Mouse (Mus musculus): ENCODE results near the gene Ptgr2. TPM values are rescaled to one million over a fixed set of nuclear protein-coding genes. Genes with fewer than 3 reads are reported as not detected.
A peak's percentile ranks its signal among the peaks of the same experiment; 100 is the strongest.
"Not testable (repeated sequence)": the region's sequence is repeated elsewhere in the genome, so short reads cannot be mapped to it uniquely, and the experiment has no call there.

Ptgr2 gene
- total RNA-seq, 2 experiments from 2014 or later, result 29.3 to 30.0 TPM

GRCm38 (mm10) chr12:84311306-84311705, 26.3 kb downstream of the Ptgr2 start:
- no peak for TF ChIP-seq CTCF (IDR thresholded peaks at IDR 0.05)

GRCm38 (mm10) chr12:84316006-84316405, 31.0 kb downstream of the Ptgr2 start:
- peak overlapping the region; percentile 97 for H3K27ac ChIP-seq
- no peak for DNase-seq (ENCODE audit: extremely low spot score in 1 of 2, low spot score in 2 of 2)
- no peak for TF ChIP-seq CTCF (IDR thresholded peaks at IDR 0.05)
- intact Hi-C loops (cut with DNase I), result loop anchor here (5.0 kb wide), 1 partner anchor 91 kb away; the partner anchor contains the start of genes Bbof1 and Entpd5
- peak overlapping the region; percentile 92 for H3K4me3 ChIP-seq

More at GRCm38 (mm10) chr12:84311306-84311705, 26.3 kb downstream of the Ptgr2 start:
- no peak for DNase-seq (ENCODE audit: extremely low spot score in 1 of 2, low spot score in 2 of 2)
- no peak overlapping the region for H3K27ac ChIP-seq
- no peak overlapping the region for H3K4me3 ChIP-seq
- intact Hi-C loops (cut with DNase I), result no loop called here

GRCm38 (mm10) chr12:84316721-84317621, 31.9 kb downstream of the Ptgr2 start, which contains the start of gene Zfp410:
TSS of gene Zfp410 (plus strand) at chr12:84316852.
- TF ChIP-seq CTCF (IDR thresholded peaks at IDR 0.05), result no peak
- intact Hi-C loops (cut with DNase I), result loop anchor here (5.0 kb wide), 1 partner anchor 90 kb away; the partner anchor contains the start of genes Bbof1 and Entpd5
- H3K27ac ChIP-seq, result peak within 1 kb of the TSS; percentile 97
- H3K4me3 ChIP-seq, result peak within 1 kb of the TSS; percentile 92
- peak; percentile 78 to 79 for DNase-seq (ENCODE audit: extremely low spot score in 1 of 2, low spot score in 2 of 2)

GRCm38 (mm10) chr12:84327111-84327512, 42.1 kb downstream of the Ptgr2 start:
- intact Hi-C loops (cut with DNase I), result no loop called here
- no peak overlapping the region for H3K27ac ChIP-seq
- TF ChIP-seq CTCF (IDR thresholded peaks at IDR 0.05), result no peak
- no peak overlapping the region for H3K4me3 ChIP-seq
- DNase-seq (ENCODE audit: extremely low spot score in 1 of 2, low spot score in 2 of 2), result no peak

GRCm38 (mm10) chr12:84336963-84337625, 52.1 kb downstream of the Ptgr2 start:
- no peak overlapping the region for H3K27ac ChIP-seq
- DNase-seq (ENCODE audit: extremely low spot score in 1 of 2, low spot score in 2 of 2), result no peak
- TF ChIP-seq CTCF (IDR thresholded peaks at IDR 0.05), result no peak
- no peak overlapping the region for H3K4me3 ChIP-seq
- intact Hi-C loops (cut with DNase I), result no loop called here

GRCm38 (mm10) chr12:84347192-84347591, 62.2 kb downstream of the Ptgr2 start:
- H3K27ac ChIP-seq, result no peak overlapping the region
- intact Hi-C loops (cut with DNase I), result no loop called here
- no peak overlapping the region for H3K4me3 ChIP-seq
- no peak for DNase-seq (ENCODE audit: extremely low spot score in 1 of 2, low spot score in 2 of 2)
- peak; percentile 39 for TF ChIP-seq CTCF (IDR thresholded peaks at IDR 0.05)

GRCm38 (mm10) chr12:84358699-84359098, 73.7 kb downstream of the Ptgr2 start:
- H3K4me3 ChIP-seq; intact Hi-C loops (cut with DNase I); H3K27ac ChIP-seq; DNase-seq (ENCODE audit: extremely low spot score in 1 of 2, low spot score in 2 of 2): not testable (repeated sequence)

GRCm38 (mm10) chr12:84361555-84362489, 76.8 kb downstream of the Ptgr2 start, which contains the start of the genes Coq6 and Fam161b:
TSS of gene Coq6 (plus strand) at chr12:84361657.
TSS of gene Fam161b (minus strand) at chr12:84361833.
- DNase-seq (ENCODE audit: extremely low spot score in 1 of 2, low spot score in 2 of 2), result peak; percentile 91 to 94
- Histone ChIP-seq H3K27ac (peak within 1 kb of the TSS; percentile 81), H3K4me3 (peak within 1 kb of the TSS; percentile 90)
- intact Hi-C loops (cut with DNase I), result no loop called here
- no peak for TF ChIP-seq CTCF (IDR thresholded peaks at IDR 0.05)

GRCm38 (mm10) chr12:84362872-84363271, 77.8 kb downstream of the Ptgr2 start:
- Histone ChIP-seq H3K4me3 (peak overlapping the region; percentile 90), H3K27ac (no peak overlapping the region)
- intact Hi-C loops (cut with DNase I), result no loop called here
- TF ChIP-seq CTCF (IDR thresholded peaks at IDR 0.05), result no peak
- DNase-seq (ENCODE audit: extremely low spot score in 1 of 2, low spot score in 2 of 2), result no peak

- no peak for DNase-seq (ENCODE audit: extremely low spot score in 1 of 2, low spot score in 2 of 2)
- intact Hi-C loops (cut with DNase I), result no loop called here
- Histone ChIP-seq H3K27ac (no peak overlapping the region), H3K4me3 (no peak overlapping the region)
- no peak for TF ChIP-seq CTCF (IDR thresholded peaks at IDR 0.05)
These were observed 79.3 kb downstream of the Ptgr2 start for GRCm38 (mm10) chr12:84364291-84364690.

- TF ChIP-seq CTCF (IDR thresholded peaks at IDR 0.05), result no peak
- no peak overlapping the region for H3K27ac ChIP-seq
- intact Hi-C loops (cut with DNase I), result no loop called here
- DNase-seq (ENCODE audit: extremely low spot score in 1 of 2, low spot score in 2 of 2), result no peak
- no peak overlapping the region for H3K4me3 ChIP-seq
These were observed 80.1 kb downstream of the Ptgr2 start for GRCm38 (mm10) chr12:84365137-84365536.

Other genes with a start within 250 kb of the Ptgr2 start
- gene Acot4, start 246.9 kb upstream of the Ptgr2 start, total RNA-seq (2021), result 1 to 10 TPM; 2.3 to 2.9 TPM
- 1 to 10 TPM; 1.3 to 1.4 TPM for gene Gm49366, start 246.3 kb upstream of the Ptgr2 start, total RNA-seq (2021)
- gene Acot3, start 233.1 kb upstream of the Ptgr2 start, total RNA-seq (2021), result 1 to 10 TPM; 2.3 to 3.3 TPM
- 1 to 10 TPM; 5.8 to 7.3 TPM for gene Acot5, start 215.9 kb upstream of the Ptgr2 start, total RNA-seq (2021)
- gene Acot6, start 184.6 kb upstream of the Ptgr2 start, total RNA-seq (2021), result 1 to 10 TPM; 3.3 TPM
- 100 to 1,000 TPM in 1 of 2 experiments, 10 to 100 TPM in 1; 94.4 to 103 TPM for gene Dnal1, start 170.9 kb upstream of the Ptgr2 start, total RNA-seq (2021)
- 1 to 10 TPM; 4.8 to 5.1 TPM for gene Pnma1, start 136.7 kb upstream of the Ptgr2 start, total RNA-seq (2021)
- gene Elmsan1, start 66.4 kb upstream of the Ptgr2 start, total RNA-seq (2021), result 10 to 100 TPM; 16.6 to 22.8 TPM
- 10 to 100 TPM; 37.9 to 39.7 TPM for gene Zfp410, start 31.6 kb downstream of the Ptgr2 start, total RNA-seq (2021)
- gene Coq6, start 76.4 kb downstream of the Ptgr2 start, total RNA-seq (2021), result 10 to 100 TPM; 27.6 to 30.7 TPM
- 10 to 100 TPM; 10.3 to 12.8 TPM for gene Fam161b, start 76.6 kb downstream of the Ptgr2 start, total RNA-seq (2021)
- 10 to 100 TPM; 21.8 to 23.9 TPM for gene Entpd5, start 123.8 kb downstream of the Ptgr2 start, total RNA-seq (2021)
- 10 to 100 TPM; 10.1 TPM for gene Bbof1, start 123.8 kb downstream of the Ptgr2 start, total RNA-seq (2021)
- gene Rnf113a2, start 132.0 kb downstream of the Ptgr2 start, total RNA-seq (2021), result 10 to 100 TPM; 11.3 to 11.8 TPM
- 10 to 100 TPM; 42.0 to 42.8 TPM for gene Aldh6a1, start 165.8 kb downstream of the Ptgr2 start, total RNA-seq (2021)
- gene Lin52, start 166.2 kb downstream of the Ptgr2 start, total RNA-seq (2021), result 10 to 100 TPM; 22.8 to 23.8 TPM